Mouse (Mus musculus): ENCODE results near the gene Lipc. TPM values are rescaled to one million over a fixed set of nuclear protein-coding genes. Genes with fewer than 3 reads are reported as not detected.
"Not testable (repeated sequence)": the region's sequence is repeated elsewhere in the genome, so short reads cannot be mapped to it uniquely, and the experiment has no call there.

Lipc gene
- polyA plus RNA-seq, 1 experiment from 2014 or later = not detected

GRCm38 (mm10) chr9:70872675-70873074 is 79.4 kb downstream of the Lipc start:
- Histone ChIP-seq H3K4me3 (no peak overlapping the region), H3K36me3 (replicated peaks) (no peaks in the 10 kb centered on the region), H3K9me3 (no peaks in the 10 kb centered on the region), H3K27ac (replicated peaks) (no peak overlapping the region), H3K27me3 (replicated peaks; ENCODE audit: low read depth, poor library complexity, severe bottlenecking) (no peaks in the 10 kb centered on the region), H3K4me1 (peaks cover 5% of the 10 kb centered on the region; the same call in 1 of the 2 replicates)
- no peak for DNase-seq (ENCODE audit: low spot score)
- WGBS = 83% methylated on average over 8 of the region's 8 CpGs

GRCm38 (mm10) chr9:70870326-70870725 is 81.7 kb downstream of the Lipc start:
- Histone ChIP-seq H3K9me3 (no peaks in the 10 kb centered on the region), H3K27me3 (replicated peaks; ENCODE audit: low read depth, poor library complexity, severe bottlenecking) (no peaks in the 10 kb centered on the region), H3K27ac (replicated peaks) (no peak overlapping the region), H3K4me1 (peaks cover 5% of the 10 kb centered on the region; the same call in 1 of the 2 replicates), H3K4me3 (no peak overlapping the region), H3K36me3 (replicated peaks) (no peaks in the 10 kb centered on the region)
- WGBS = 87% methylated on average over 4 of the region's 4 CpGs
- no peak for DNase-seq (ENCODE audit: low spot score)

- Histone ChIP-seq H3K4me1 (no peaks in the 10 kb centered on the region), H3K4me3 (no peak overlapping the region), H3K9me3 (no peaks in the 10 kb centered on the region), H3K27ac (replicated peaks) (no peak overlapping the region), H3K27me3 (replicated peaks; ENCODE audit: low read depth, poor library complexity, severe bottlenecking) (no peaks in the 10 kb centered on the region), H3K36me3 (replicated peaks) (no peaks in the 10 kb centered on the region)
- 86% methylated on average over 5 of the region's 5 CpGs for WGBS
- no peak for DNase-seq (ENCODE audit: low spot score)
Measured at GRCm38 (mm10) chr9:70869169-70869873, 82.7 kb downstream of the Lipc start.

DNA sequence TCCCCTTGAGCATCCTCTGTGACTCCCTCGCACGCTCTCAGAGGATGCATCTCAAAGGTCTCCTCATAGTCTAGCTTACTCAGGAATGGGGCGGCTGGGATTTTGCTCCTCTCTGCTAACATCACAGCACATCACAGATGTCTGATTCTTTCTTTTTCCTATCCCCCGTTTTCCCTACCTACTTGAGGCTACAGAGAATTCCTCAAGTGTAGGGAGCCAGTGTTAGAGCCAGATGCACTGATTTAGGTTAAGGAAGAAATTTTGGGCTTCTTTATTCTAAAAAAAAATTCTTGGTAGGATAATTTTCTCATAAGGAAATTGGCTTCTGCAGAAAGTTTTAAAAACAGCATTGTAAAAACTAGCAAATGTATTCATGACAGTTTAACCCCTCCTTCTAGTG is 84.6 kb downstream of the Lipc start:
- WGBS = 89% methylated on average over 4 of the region's 4 CpGs
- no peaks in the 10 kb centered on the region for H3K27me3 ChIP-seq (replicated peaks; ENCODE audit: low read depth, poor library complexity, severe bottlenecking)
- H3K4me3 ChIP-seq = no peak overlapping the region
- DNase-seq (ENCODE audit: low spot score) = no peak
- no peaks in the 10 kb centered on the region for H3K36me3 ChIP-seq (replicated peaks)
- no peaks in the 10 kb centered on the region for H3K9me3 ChIP-seq
- no peak overlapping the region for H3K27ac ChIP-seq (replicated peaks)
- peaks cover 14% of the 10 kb centered on the region for H3K4me1 ChIP-seq

DNA sequence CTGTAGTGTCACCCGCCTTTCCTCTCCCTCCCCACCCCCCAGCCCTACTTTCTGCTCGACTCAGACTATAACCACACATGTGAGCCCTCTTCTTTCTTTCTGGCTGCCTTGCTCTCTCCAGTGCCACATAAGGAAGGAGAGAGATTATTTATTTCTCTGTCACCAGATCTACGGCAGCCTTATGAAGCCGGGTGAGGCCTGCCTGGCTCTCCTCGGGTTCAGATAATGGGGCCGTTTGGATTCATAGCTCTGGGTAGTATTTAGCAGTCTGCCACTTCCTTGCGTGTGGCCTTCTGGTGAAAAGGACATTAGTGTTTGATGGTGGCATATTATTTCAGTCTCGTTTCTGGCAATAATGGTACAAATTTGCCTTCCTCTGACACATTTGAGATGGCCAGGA is 88.0 kb downstream of the Lipc start:
- 78% methylated on average over 8 of the region's 8 CpGs for WGBS
- H3K27ac ChIP-seq (replicated peaks) = no peak overlapping the region
- no peak overlapping the region for H3K4me3 ChIP-seq
- DNase-seq (ENCODE audit: low spot score) = no peak
- no peaks in the 10 kb centered on the region for H3K36me3 ChIP-seq (replicated peaks)
- no peaks in the 10 kb centered on the region for H3K9me3 ChIP-seq
- H3K4me1 ChIP-seq = peaks cover 18% of the 10 kb centered on the region
- no peaks in the 10 kb centered on the region for H3K27me3 ChIP-seq (replicated peaks; ENCODE audit: low read depth, poor library complexity, severe bottlenecking)

DNA sequence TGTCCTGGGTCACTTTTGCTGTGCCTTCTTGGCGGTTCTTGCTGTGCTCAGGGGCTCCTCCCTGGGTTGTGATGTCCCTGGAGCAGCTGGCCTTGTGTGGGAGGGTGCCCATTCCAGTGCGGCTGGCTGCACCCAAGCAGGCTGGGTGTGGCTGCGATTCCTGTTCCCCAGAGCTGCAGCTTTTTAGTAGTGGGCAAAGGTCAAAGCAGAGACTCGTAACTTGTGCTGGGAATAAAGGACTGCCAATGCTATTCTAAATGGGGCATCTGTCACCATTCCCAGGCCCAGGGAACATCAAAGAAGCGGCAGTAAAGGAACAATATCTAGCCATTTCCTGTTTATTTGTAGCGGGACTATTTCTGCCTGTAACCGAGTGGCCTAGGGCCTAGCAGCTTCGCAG is 88.7 kb downstream of the Lipc start:
- Histone ChIP-seq H3K27me3 (replicated peaks; ENCODE audit: low read depth, poor library complexity, severe bottlenecking) (no peaks in the 10 kb centered on the region), H3K27ac (replicated peaks) (peak overlapping the region; percentile 51; the same call in 1 of the 2 replicates), H3K36me3 (replicated peaks) (no peaks in the 10 kb centered on the region), H3K4me1 (peaks cover 18% of the 10 kb centered on the region), H3K4me3 (no peak overlapping the region), H3K9me3 (no peaks in the 10 kb centered on the region)
- no peak for DNase-seq (ENCODE audit: low spot score)
- WGBS = 25% methylated on average over 8 of the region's 8 CpGs

DNA sequence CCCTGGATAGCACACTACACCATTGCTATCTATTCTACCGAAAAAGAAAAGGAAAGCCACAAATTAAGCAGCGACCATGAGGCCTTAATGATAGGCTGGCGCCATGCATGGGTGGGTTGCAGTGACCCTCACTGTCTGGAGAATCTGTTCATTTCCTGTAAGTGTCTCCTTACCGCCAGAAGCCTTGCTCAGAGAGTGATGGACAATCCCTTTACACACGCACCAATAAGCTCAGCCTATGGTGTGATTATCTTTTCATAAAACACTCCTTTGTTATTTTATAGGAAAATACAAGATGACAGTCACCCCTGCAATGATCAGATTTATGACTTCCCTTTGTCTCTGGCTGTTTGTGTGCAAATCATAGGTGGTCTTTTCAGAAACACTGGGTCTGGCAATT is 92.8 kb downstream of the Lipc start:
- WGBS = 73% methylated on average over 5 of the region's 5 CpGs
- H3K27ac ChIP-seq (replicated peaks) = no peak overlapping the region
- DNase-seq (ENCODE audit: low spot score) = no peak
- no peaks in the 10 kb centered on the region for H3K27me3 ChIP-seq (replicated peaks; ENCODE audit: low read depth, poor library complexity, severe bottlenecking)
- no peaks in the 10 kb centered on the region for H3K9me3 ChIP-seq
- no peak overlapping the region for H3K4me3 ChIP-seq
- H3K36me3 ChIP-seq (replicated peaks) = no peaks in the 10 kb centered on the region
- peaks cover 18% of the 10 kb centered on the region for H3K4me1 ChIP-seq

DNA sequence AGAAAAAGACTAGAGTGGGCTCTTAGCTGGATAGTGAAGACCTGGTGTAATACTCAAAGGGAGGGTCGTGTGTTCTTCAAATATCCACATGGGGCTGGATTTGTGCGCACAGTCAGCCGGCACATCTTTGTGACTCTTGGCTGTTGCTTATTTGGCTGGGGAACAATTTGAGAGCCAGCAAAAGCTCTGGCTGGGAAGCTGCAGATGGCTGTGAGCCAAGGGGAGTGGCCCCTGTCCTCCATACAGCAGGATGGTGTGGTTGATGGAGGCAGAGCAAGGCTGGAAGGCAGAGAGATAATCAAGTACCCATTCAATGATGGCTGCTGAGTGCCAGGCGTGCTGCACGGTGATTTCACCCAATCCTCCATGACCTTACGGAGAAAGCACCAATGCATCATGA is 96.2 kb downstream of the Lipc start:
- H3K36me3 ChIP-seq (replicated peaks) = no peaks in the 10 kb centered on the region
- no peak for DNase-seq (ENCODE audit: low spot score)
- WGBS = 90% methylated on average over 6 of the region's 6 CpGs
- H3K27me3 ChIP-seq (replicated peaks; ENCODE audit: low read depth, poor library complexity, severe bottlenecking) = no peaks in the 10 kb centered on the region
- H3K4me3 ChIP-seq = no peak overlapping the region
- H3K9me3 ChIP-seq = no peaks in the 10 kb centered on the region
- peaks cover 10% of the 10 kb centered on the region; the same call in 1 of the 2 replicates for H3K4me1 ChIP-seq
- H3K27ac ChIP-seq (replicated peaks) = no peak overlapping the region

GRCm38 (mm10) chr9:70854950-70855349 is 97.1 kb downstream of the Lipc start:
- WGBS = 85% methylated on average over 6 of the region's 6 CpGs

GRCm38 (mm10) chr9:70853081-70853480 is 98.9 kb downstream of the Lipc start:
- 90% methylated on average over 15 of the region's 15 CpGs for WGBS
- H3K9me3 ChIP-seq; DNase-seq (ENCODE audit: low spot score); H3K4me3 ChIP-seq; H3K27ac ChIP-seq (replicated peaks); H3K27me3 ChIP-seq (replicated peaks; ENCODE audit: low read depth, poor library complexity, severe bottlenecking); H3K36me3 ChIP-seq (replicated peaks); H3K4me1 ChIP-seq: not testable (repeated sequence)

More at GRCm38 (mm10) chr9:70854950-70855349, 97.1 kb downstream of the Lipc start:
- no peak overlapping the region for H3K4me3 ChIP-seq
- no peak overlapping the region for H3K27ac ChIP-seq (replicated peaks)
- H3K27me3 ChIP-seq (replicated peaks; ENCODE audit: low read depth, poor library complexity, severe bottlenecking) = no peaks in the 10 kb centered on the region
- no peaks in the 10 kb centered on the region for H3K9me3 ChIP-seq
- DNase-seq (ENCODE audit: low spot score) = no peak
- H3K4me1 ChIP-seq = peaks cover 10% of the 10 kb centered on the region; the same call in 1 of the 2 replicates
- no peaks in the 10 kb centered on the region for H3K36me3 ChIP-seq (replicated peaks)

DNA sequence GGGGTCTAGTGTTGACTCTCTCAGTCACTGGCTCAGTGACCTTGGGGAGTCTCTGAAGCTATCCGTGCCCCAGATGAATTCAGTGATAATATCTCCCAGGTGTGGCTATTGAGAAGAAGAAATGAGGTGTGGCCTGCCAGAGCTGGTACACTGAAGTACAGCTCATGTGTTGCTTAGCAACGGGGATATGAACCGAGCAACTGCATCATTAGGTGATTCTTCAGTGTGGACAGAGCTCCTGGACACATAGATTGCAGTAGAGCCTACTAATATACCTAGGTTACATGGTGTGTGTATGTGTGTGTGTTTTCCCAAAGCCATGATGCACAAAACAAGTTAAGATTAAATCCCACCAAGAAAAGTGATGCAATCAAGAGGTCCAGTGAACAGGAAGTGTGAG is 100.5 kb downstream of the Lipc start:
- Histone ChIP-seq H3K27me3 (replicated peaks; ENCODE audit: low read depth, poor library complexity, severe bottlenecking) (no peaks in the 10 kb centered on the region), H3K4me3 (no peak overlapping the region), H3K9me3 (no peaks in the 10 kb centered on the region), H3K4me1 (peaks cover 16% of the 10 kb centered on the region), H3K36me3 (replicated peaks) (no peaks in the 10 kb centered on the region), H3K27ac (replicated peaks) (no peak overlapping the region)
- 82% methylated on average over 3 of the region's 3 CpGs for WGBS
- DNase-seq (ENCODE audit: low spot score) = no peak

DNA sequence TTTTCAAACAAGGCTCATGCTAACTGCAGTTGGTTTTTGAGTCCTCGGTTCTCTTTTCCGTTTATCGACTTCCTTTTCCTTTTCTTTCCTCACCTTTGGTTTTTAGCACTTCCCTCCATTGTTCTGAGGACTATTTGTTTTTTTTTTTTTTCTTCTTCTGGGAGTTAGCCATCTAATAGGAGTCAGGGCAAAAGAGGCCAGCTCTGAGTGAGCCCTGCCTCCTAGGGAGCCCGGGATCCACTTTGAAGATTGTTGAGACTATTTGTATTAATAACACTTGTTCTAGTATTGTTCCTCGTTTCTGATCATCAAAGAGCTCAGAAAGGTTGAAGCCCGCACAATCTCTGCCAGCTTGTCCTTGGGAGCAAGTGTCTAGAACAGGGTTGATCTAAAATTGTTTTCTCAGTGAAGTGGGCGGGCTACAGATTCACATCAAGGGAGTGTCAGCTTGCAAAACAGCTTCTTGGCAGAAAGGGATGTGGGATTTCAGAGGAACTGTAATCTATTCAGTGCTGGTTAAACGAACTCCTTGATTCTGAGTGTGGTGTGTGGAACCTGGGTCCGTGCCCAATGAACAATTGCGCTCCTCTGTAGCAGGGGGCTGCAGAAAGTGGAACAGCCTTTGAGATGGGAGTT is 103.8 kb downstream of the Lipc start:
- Histone ChIP-seq H3K4me1 (peaks cover 16% of the 10 kb centered on the region), H3K36me3 (replicated peaks) (no peaks in the 10 kb centered on the region), H3K9me3 (no peaks in the 10 kb centered on the region), H3K4me3 (no peak overlapping the region), H3K27me3 (replicated peaks; ENCODE audit: low read depth, poor library complexity, severe bottlenecking) (no peaks in the 10 kb centered on the region), H3K27ac (replicated peaks) (no peak overlapping the region)
- WGBS = 66% methylated on average over 10 of the region's 10 CpGs
- DNase-seq (ENCODE audit: low spot score) = no peak

DNA sequence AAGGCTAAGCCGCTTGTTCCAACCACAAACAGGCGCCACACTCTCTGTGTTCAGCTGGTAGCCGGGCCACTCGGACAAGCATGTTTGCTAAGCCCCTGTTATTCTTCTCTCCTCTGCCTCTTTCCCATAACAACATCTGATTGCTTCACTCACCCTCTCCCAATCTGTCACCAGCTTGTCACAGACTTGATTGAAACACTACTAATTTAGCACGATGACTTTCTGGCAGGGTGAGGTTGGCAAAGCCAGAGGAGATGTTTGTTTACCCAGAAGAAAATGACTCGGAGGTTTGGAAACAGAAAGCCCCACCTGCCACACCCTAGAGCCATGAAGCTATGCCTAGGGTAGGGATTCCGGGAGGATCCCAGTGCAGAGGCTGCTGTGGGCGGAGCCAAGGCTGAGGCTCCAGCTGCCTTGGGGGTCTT is 104.4 kb downstream of the Lipc start:
- Histone ChIP-seq H3K4me3 (no peak overlapping the region), H3K27ac (replicated peaks) (no peak overlapping the region; the same call in 1 of the 2 replicates), H3K27me3 (replicated peaks; ENCODE audit: low read depth, poor library complexity, severe bottlenecking) (no peaks in the 10 kb centered on the region), H3K36me3 (replicated peaks) (no peaks in the 10 kb centered on the region), H3K4me1 (peaks cover 16% of the 10 kb centered on the region), H3K9me3 (no peaks in the 10 kb centered on the region)
- no peak for DNase-seq (ENCODE audit: low spot score)
- WGBS = 38% methylated on average over 8 of the region's 8 CpGs
